Mouse (Mus musculus) hindbrain, embryonic 11.5 days (tissue): Measurements from ENCODE around the gene Tbc1d1. TPM values are rescaled to one million over a fixed set of nuclear protein-coding genes. Genes with fewer than 3 reads are reported as not detected.

Experiments used
- ATAC-seq: fragments of 200-750 bp; cut with Nextera tagmentation; 2 replicates; pipeline ENCODE4 v1.8.0; 2017; ENCODE audit warnings: mild to moderate bottlenecking, moderate TSS enrichment, moderate library complexity; ENCODE audit not compliant: low FRiP score
- DNase-seq: peaks from one replicate; pipeline ENCODE4 v3.0.0-alpha.2; 2015; ENCODE audit warnings: low spot score
- H3K27ac ChIP-seq: fragments of 300-500 bp; sonication (generic); 2 replicates; pipeline ENCODE4 v1.5.1; 2014; ENCODE audit warnings: mild to moderate bottlenecking, low read depth, low read length
- H3K27me3 ChIP-seq: fragments of 300-500 bp; sonication (generic); 2 replicates; pipeline ENCODE4 v1.6.1; 2014; ENCODE audit warnings: mild to moderate bottlenecking, low read length, moderate library complexity, mixed read lengths; ENCODE audit not compliant: control insufficient read depth, insufficient read depth
- H3K36me3 ChIP-seq: fragments of 300-500 bp; sonication (generic); 2 replicates; pipeline ENCODE4 v1.6.1; 2014; ENCODE audit warnings: mild to moderate bottlenecking, low read length, moderate library complexity, mixed read lengths; ENCODE audit not compliant: control insufficient read depth, insufficient read depth
- H3K4me1 ChIP-seq: fragments of 300-500 bp; sonication (generic); replicated peaks from 2 replicates; pipeline ENCODE4 v1.6.1; 2014; ENCODE audit warnings: low read length, mixed read lengths; ENCODE audit not compliant: control insufficient read depth, insufficient read depth
- H3K4me2 ChIP-seq: fragments of 300-500 bp; sonication (generic); replicated peaks from 2 replicates; pipeline ENCODE4 v1.6.1; 2014; ENCODE audit warnings: mild to moderate bottlenecking, low read depth, low read length
- H3K4me3 ChIP-seq: fragments of 300-500 bp; sonication (generic); 2 replicates; pipeline ENCODE4 v1.5.1; 2014; ENCODE audit warnings: low read depth, low read length
- H3K9ac ChIP-seq: fragments of 300-500 bp; sonication (generic); 2 replicates; pipeline ENCODE4 v1.6.1; 2014; ENCODE audit warnings: low read depth, low read length
- H3K9me3 ChIP-seq: fragments of 300-500 bp; sonication (generic); 2 replicates; pipeline ENCODE4 v1.6.1; 2016; ENCODE audit warnings: low read length; ENCODE audit not compliant: control insufficient read depth
- WGBS: fragments of 180-500 bp; shearing (Covaris S2); extraction: QIAGEN DNeasy Blood & Tissue Kit; methylation state at CpG from one replicate; pipeline ENCODE4 v1.1.7; 2014; 5-methylcytosine and 5-hydroxymethylcytosine counted together
- polyA plus RNA-seq: library from polyadenylated mRNA; unstranded; fragments of >200 nt; fragmentation: Nextera tagmentation; extraction: Ambion mirVana; gene quantifications from 2 replicates; pipeline ENCODE4 v1.2.1, GENCODE M21; 2014

Gene Tbc1d1
- polyA plus RNA-seq, 1 experiment from 2014 or later: 20.2 TPM

DNA sequence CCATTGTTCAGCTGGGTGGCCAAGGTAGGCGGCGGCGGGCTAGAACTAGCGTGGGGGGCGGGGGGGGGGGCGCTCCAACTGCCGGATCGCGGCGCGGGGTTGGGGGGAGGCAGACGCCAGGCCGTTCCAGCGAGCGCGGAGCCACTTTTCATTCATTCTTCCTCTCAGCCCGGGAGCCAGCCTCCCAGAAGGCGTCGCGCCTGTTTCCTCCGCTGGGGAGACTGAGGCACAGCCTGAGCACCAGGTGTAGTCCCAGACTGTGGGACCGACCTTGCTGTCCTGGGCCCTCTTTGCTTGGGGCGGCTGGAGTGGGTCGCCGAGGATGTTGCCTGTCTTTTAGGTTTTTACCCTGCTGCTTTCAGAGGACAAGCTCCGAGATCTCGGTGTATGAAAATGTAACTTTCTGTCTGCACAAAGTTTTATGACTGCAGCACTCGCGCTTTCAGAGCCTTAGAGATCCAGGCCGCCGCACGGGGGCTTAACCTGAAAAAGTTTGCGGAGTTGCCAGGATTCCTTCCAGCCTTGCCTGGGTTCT lies 74.5 kb downstream of the Tbc1d1 start:
- H3K4me3 ChIP-seq: peak overlapping the region; percentile 69
- no peaks in the 10 kb centered on the region for H3K9me3 ChIP-seq
- no peaks in the 10 kb centered on the region for H3K36me3 ChIP-seq
- no peaks in the 10 kb centered on the region for H3K4me1 ChIP-seq
- H3K27ac ChIP-seq: no peak overlapping the region
- peak; percentile 79 for ATAC-seq
- H3K9ac ChIP-seq: peak overlapping the region; percentile 65
- DNase-seq: no peak
- under 1% methylated on average over 26 of the region's 33 CpGs for WGBS
- H3K4me2 ChIP-seq: peak overlapping the region; percentile 88
- H3K27me3 ChIP-seq: no peaks in the 10 kb centered on the region

DNA sequence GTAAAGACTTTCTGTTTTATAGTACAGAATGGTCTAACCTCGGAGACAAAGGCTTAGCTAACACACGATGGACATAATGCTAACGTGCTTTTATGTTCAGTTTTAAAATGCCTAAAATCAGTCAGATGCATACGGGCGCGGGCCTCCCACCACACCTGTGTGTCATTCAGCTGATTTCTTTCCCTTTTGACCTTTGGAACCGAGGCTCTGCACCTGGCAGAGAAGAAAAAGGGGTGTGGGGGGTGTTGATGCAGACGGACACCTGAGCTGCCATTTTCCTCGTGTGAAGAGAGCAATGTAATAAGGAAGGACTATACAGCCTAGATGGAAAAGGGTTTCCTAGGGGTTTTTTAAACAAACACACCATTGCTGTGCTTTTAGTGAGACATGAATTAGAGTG lies 76.8 kb downstream of the Tbc1d1 start:
- H3K4me3 ChIP-seq: no peak overlapping the region
- no peaks in the 10 kb centered on the region for H3K27me3 ChIP-seq
- H3K36me3 ChIP-seq: no peaks in the 10 kb centered on the region
- DNase-seq (no peak), ATAC-seq (no peak)
- no peak overlapping the region for H3K4me2 ChIP-seq
- no peaks in the 10 kb centered on the region for H3K9me3 ChIP-seq
- no peak overlapping the region for H3K9ac ChIP-seq
- no peak overlapping the region for H3K27ac ChIP-seq
- no peaks in the 10 kb centered on the region for H3K4me1 ChIP-seq
- WGBS: 83% methylated on average over 9 of the region's 9 CpGs

DNA sequence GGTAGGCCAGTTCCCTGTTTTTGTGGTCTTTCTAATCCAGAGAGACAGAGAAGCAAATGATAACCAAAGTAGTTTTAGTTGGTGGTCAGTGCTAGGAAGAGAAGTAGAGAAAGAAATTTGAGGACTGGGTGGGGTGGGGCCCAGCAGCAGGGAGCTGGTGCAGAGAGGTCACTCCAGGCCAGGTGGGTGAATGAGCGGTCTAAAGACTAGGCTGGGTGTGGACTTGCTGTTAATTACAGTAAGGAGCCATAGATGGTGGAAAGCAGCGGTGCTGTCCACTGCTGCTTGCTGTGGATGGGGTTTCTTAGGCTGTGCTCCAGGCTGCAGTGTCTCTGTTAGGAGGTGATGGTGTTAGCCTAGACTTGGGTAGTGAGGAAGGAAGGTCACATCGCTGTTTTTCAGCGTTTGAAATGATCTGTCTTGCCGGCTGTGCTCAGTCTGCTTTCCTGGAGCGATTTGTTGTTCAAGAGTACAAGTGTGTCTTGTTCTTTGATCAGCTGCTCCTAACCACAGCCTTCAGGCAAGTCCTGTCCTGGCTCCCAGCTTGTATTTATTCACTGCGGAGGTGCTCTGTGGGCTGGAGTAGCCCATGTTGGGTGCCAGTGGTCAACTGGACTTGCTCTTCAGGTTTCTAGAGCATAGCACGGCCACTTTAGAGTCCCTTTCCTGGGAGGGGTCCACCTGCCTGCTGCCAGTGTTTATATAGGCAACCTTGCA lies 78.3 kb downstream of the Tbc1d1 start:
- ATAC-seq (no peak), DNase-seq (no peak)
- 77% methylated on average over 8 of the region's 8 CpGs for WGBS
- H3K4me1 ChIP-seq: no peaks in the 10 kb centered on the region
- no peaks in the 10 kb centered on the region for H3K27me3 ChIP-seq
- H3K27ac ChIP-seq: no peak overlapping the region
- no peak overlapping the region for H3K9ac ChIP-seq
- H3K4me2 ChIP-seq: no peak overlapping the region
- no peaks in the 10 kb centered on the region for H3K36me3 ChIP-seq
- H3K9me3 ChIP-seq: no peaks in the 10 kb centered on the region
- no peak overlapping the region for H3K4me3 ChIP-seq

DNA sequence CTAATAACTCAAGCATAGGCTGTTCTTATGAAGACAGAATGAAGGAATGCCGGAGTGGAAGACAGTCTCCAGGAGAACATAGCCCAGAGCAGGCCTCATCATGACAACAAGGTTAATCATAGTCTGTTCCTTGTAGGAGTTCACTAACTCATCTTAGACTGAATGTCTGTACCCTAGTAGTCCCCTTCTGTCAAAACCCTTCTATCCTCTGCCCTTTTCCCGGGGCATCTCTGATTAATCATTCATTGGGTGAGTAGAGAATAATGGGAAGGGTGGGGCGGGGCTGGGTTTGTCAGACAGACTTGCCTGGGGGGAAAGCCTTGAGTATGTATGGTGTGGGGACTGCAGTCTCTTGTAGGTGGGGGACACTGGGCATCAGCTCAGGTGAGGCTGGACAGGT lies 79.1 kb downstream of the Tbc1d1 start:
- Histone ChIP-seq H3K27me3 (no peaks in the 10 kb centered on the region), H3K4me3 (no peak overlapping the region), H3K27ac (no peak overlapping the region), H3K9me3 (no peaks in the 10 kb centered on the region), H3K9ac (no peak overlapping the region), H3K4me1 (no peaks in the 10 kb centered on the region), H3K4me2 (no peak overlapping the region), H3K36me3 (no peaks in the 10 kb centered on the region)
- 63% methylated on average over 3 of the region's 3 CpGs for WGBS
- ATAC-seq (peak; percentile 25; the same call in 1 of the 2 replicates), DNase-seq (no peak)

DNA sequence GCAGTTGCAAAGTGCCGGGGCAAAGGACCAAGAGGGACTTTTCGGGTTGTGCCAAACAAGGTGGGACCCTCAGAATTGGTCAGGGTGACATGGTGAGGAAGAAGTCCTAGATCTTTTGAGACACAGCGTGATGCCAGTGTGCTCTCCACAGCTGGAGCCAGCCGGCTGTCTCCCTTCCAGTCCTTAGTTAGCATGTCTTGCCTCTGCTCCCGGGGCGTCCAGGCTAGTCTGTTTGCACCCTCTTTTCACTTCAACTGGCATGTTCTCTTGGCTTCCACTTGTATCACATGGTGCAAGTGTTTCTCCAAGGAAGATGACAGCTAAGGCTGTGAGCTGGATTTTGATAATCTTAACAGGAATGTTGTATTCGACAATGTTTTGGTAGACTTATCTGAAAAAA lies 80.5 kb downstream of the Tbc1d1 start:
- Histone ChIP-seq H3K4me3 (no peak overlapping the region), H3K36me3 (no peaks in the 10 kb centered on the region), H3K27me3 (no peaks in the 10 kb centered on the region), H3K27ac (no peak overlapping the region), H3K4me2 (no peak overlapping the region), H3K4me1 (no peaks in the 10 kb centered on the region), H3K9ac (no peak overlapping the region), H3K9me3 (no peaks in the 10 kb centered on the region)
- ATAC-seq (no peak), DNase-seq (no peak)
- WGBS: 62% methylated on average over 7 of the region's 7 CpGs

DNA sequence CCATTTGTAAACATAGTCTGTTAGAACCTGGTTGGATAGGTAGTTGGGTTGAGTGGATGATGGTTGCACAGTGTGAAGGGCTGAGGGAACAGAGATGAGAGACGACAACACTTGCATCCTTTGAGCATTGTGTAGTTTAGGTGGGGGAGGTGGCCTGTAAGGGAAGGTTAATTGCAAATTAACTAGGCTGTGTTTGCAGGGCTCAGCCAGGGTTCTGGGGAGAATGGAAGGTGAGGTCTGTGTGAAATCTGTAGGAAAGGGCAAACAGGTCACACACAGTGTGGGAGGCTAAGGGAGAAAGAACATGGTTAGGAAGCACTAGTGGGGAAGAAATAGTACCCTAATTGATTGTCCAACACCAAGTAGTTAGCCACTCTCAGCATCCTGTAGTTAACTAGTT lies 81.2 kb downstream of the Tbc1d1 start:
- H3K27me3 ChIP-seq: no peaks in the 10 kb centered on the region
- no peaks in the 10 kb centered on the region for H3K9me3 ChIP-seq
- 22% methylated on average over 1 of the region's 1 CpGs for WGBS
- no peaks in the 10 kb centered on the region for H3K4me1 ChIP-seq
- ATAC-seq (no peak), DNase-seq (no peak)
- no peak overlapping the region for H3K9ac ChIP-seq
- H3K27ac ChIP-seq: no peak overlapping the region
- H3K4me3 ChIP-seq: no peak overlapping the region
- no peaks in the 10 kb centered on the region for H3K36me3 ChIP-seq
- H3K4me2 ChIP-seq: no peak overlapping the region

DNA sequence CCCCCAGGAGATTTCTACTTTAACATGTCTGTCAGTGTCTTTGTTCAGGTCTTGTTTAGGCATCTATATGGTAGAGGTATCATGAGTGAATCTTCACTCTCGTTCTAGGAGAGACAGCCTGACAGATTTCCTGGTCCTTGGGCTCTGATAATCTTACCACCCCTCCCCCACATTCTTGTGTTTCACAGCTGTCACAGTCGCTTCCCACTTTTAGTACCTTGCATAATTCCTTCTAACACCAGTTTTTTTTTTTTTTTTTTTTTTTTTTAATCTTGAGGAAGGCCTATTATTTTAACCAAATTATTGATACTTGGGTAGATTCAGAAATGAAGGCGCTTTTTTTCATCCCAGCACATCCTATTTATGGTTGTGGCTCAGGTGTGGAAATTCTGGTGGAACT lies 81.6 kb downstream of the Tbc1d1 start:
- H3K4me2 ChIP-seq: no peak overlapping the region
- ATAC-seq (no peak), DNase-seq (no peak)
- H3K9ac ChIP-seq: no peak overlapping the region
- H3K27me3 ChIP-seq: no peaks in the 10 kb centered on the region
- WGBS: 51% methylated on average over 3 of the region's 3 CpGs
- no peak overlapping the region for H3K27ac ChIP-seq
- H3K4me1 ChIP-seq: no peaks in the 10 kb centered on the region
- no peaks in the 10 kb centered on the region for H3K9me3 ChIP-seq
- no peaks in the 10 kb centered on the region for H3K36me3 ChIP-seq
- no peak overlapping the region for H3K4me3 ChIP-seq

DNA sequence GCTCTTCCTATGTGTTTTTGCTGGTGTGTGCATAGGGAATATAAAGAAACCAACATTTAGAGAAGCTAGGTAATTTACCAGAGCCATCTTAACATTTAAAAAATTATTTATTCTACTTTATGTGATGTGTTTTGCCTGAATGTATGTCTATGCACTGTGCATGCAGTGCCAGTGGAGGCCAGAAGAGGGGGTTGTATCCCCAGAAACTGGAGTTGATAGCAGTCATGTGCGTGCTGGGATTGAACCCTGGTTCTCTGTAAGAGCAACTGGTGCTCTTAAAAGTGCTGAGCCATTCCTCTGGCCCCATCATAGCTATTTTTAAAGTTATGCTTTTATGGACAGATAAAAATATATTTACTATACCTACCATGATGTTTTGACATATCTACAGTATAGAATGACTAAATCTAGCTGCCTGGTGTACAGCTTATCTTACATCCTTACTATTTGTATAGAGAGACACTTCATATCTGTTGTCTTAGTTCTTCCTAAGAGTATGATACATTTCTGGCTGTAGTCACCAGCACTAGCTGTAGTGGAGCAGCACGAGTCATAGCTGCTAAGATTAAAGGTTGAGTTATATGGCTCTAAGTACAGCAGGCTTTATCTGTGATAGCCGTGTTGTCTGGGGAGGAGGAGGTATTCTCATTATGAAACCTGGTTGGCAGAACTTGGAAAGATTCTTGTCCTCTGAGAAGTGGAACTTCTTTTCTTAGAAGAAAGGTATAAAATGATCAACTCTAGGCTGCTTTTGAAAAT lies 83.0 kb downstream of the Tbc1d1 start:
- no peak overlapping the region for H3K4me2 ChIP-seq
- H3K27ac ChIP-seq: no peak overlapping the region
- H3K4me3 ChIP-seq: no peak overlapping the region
- no peaks in the 10 kb centered on the region for H3K9me3 ChIP-seq
- no peak for DNase-seq
- WGBS: 91% methylated on average over 3 of the region's 3 CpGs
- no peaks in the 10 kb centered on the region for H3K27me3 ChIP-seq
- H3K36me3 ChIP-seq: no peaks in the 10 kb centered on the region
- ATAC-seq: no peak
- H3K4me1 ChIP-seq: no peaks in the 10 kb centered on the region
- H3K9ac ChIP-seq: no peak overlapping the region
